Mouse (Mus musculus) bone marrow, adult 2 months (tissue): ENCODE data around the gene Dgki.

Experiments used
- CTCF ChIP-seq: fragments of 200-500 bp; IDR thresholded peaks from 2 replicates; pipeline ENCODE4 v1.5.1; 2011; ENCODE audit warnings: low read length, control low read depth; ENCODE audit not compliant: control insufficient read depth, insufficient read depth
- POLR2A ChIP-seq: fragments of 200-500 bp; IDR thresholded peaks from 2 replicates; pipeline ENCODE4 v1.6.1; 2011; ENCODE audit warnings: low read depth, mild to moderate bottlenecking, control low read depth, low read length, borderline replicate concordance; ENCODE audit not compliant: control insufficient read depth

DNA sequence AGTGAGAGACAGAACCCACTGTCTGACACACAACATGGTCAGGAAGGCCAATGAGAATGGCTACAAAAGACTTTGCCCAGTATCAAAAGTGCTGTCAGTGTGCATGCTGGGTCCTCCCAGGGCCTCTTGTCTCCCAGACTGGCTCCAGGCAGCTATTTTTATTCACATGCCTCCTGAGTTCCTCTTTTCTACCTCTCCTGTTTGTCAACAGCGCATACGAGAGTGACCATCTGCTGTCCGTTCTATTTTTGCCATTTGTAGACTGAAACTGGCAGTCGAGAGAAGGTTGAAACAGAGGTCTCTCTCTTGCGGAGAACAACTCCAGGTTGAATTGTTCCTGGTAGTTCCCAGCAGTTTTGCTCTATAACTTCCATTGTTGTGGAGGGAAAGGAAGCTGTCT lies 103.1 kb downstream of the Dgki start:
- TF ChIP-seq CTCF (no peak), POLR2A (no peak)
